Mouse (Mus musculus) megakaryocyte, embryonic 14.5 days (primary cell): Measurements from ENCODE around the gene Olfr1044.

ENCODE experiments used
- FLI1 ChIP-seq: IDR thresholded peaks from 2 replicates; pipeline ENCODE4 v1.6.1; 2012; ENCODE audit warnings: low read length, inconsistent platforms, mixed read lengths
- GATA1 ChIP-seq: IDR thresholded peaks from 3 replicates; pipeline ENCODE4 v1.6.1; 2012; ENCODE audit warnings: mixed read lengths, low read length, inconsistent platforms, borderline replicate concordance

- no peak for TF ChIP-seq FLI1
- TF ChIP-seq GATA1, result no peak
Observed at GRCm38 (mm10) chr2:86177720-86178119, at the start of gene Olfr1044.
